Mouse (Mus musculus) heart, embryonic 13.5 days (tissue): Measurements from ENCODE around the gene Adgra1. TPM values are rescaled to one million over a fixed set of nuclear protein-coding genes. Genes with fewer than 3 reads are reported as not detected.

Experiments
- ATAC-seq: fragments of 200-750 bp; cut with Nextera tagmentation; 2 replicates; pipeline ENCODE4 v1.8.0; 2017; ENCODE audit warnings: moderate TSS enrichment; ENCODE audit not compliant: insufficient number of reproducible peaks, low FRiP score, low TSS enrichment; ENCODE audit errors: extremely low read depth
- H3K27ac ChIP-seq: fragments of 300-500 bp; sonication (generic); replicated peaks from 2 replicates; pipeline ENCODE4 v1.5.1; 2015; ENCODE audit warnings: moderate library complexity, mild to moderate bottlenecking, inconsistent platforms
- H3K27me3 ChIP-seq: fragments of 300-500 bp; sonication (generic); replicated peaks from 2 replicates; pipeline ENCODE4 v1.6.1; 2015; ENCODE audit warnings: mild to moderate bottlenecking, inconsistent platforms
- H3K36me3 ChIP-seq: fragments of 300-500 bp; sonication (generic); 2 replicates; pipeline ENCODE4 v1.6.1; 2015; ENCODE audit warnings: mild to moderate bottlenecking, inconsistent platforms
- H3K4me1 ChIP-seq: fragments of 300-500 bp; sonication (generic); 2 replicates; pipeline ENCODE4 v1.6.1; 2015; ENCODE audit warnings: inconsistent platforms
- H3K4me2 ChIP-seq: fragments of 300-500 bp; sonication (generic); 2 replicates; pipeline ENCODE4 v1.6.1; 2015; ENCODE audit warnings: inconsistent platforms, mild to moderate bottlenecking, moderate library complexity
- H3K4me3 ChIP-seq: fragments of 300-500 bp; sonication (generic); 2 replicates; pipeline ENCODE4 v1.5.1; 2015; ENCODE audit warnings: moderate library complexity, mild to moderate bottlenecking, inconsistent platforms
- H3K9ac ChIP-seq: fragments of 300-500 bp; sonication (generic); 2 replicates; pipeline ENCODE4 v1.6.1; 2015; ENCODE audit warnings: inconsistent platforms, mild to moderate bottlenecking, moderate library complexity
- H3K9me3 ChIP-seq: fragments of 300-500 bp; sonication (generic); 2 replicates; pipeline ENCODE4 v1.6.1; 2016; ENCODE audit warnings: inconsistent platforms
- whole genome bisulfite sequencing: fragments of 180-500 bp; shearing (Covaris S2); methylation state at CpG from one replicate; pipeline ENCODE4 v1.1.7; 2015; ENCODE audit warnings: mixed read lengths; 5-methylcytosine and 5-hydroxymethylcytosine counted together
- polyA plus RNA-seq: library from polyadenylated mRNA; unstranded; fragments of >200 nt; fragmentation: Nextera tagmentation; extraction: Ambion mirVana; gene quantifications from 2 replicates; pipeline ENCODE4 v1.2.1, GENCODE M21; 2015

Adgra1 gene
- 0.13 and 0.14 TPM in 2 replicates for polyA plus RNA-seq

DNA sequence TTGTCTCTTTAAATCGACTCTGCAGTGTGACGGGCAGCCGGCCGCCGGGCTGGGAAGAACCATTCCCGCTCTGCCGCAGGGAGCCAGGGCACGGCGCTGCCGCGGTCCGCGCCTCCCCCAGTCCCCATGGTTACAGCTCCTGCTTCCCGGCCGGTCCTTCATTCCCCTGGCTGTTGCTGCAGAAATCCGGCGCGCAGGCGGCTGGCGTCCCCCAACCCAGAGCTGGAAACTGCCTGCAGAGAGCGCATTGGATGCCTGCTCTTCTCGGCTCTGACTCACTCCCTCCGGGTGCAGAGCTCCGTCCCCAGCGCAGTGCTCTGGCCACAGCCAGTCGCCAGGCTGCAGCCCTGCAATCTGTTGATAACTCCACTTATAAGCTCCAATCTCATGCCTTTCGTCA is at the start of gene Adgra1:
Gene Adgra1 (plus strand): TSS at position 139 of the 400 bp plus-strand sequence.
- ATAC-seq: no peak
- peak within 1 kb of the TSS; percentile 47 for H3K9ac ChIP-seq
- under 1% methylated on average over 27 of the region's 27 CpGs for WGBS
- H3K4me2 ChIP-seq: peak within 1 kb of the TSS; percentile 64
- peak within 1 kb of the TSS; percentile 37 for H3K4me3 ChIP-seq
- no peaks in the 10 kb centered on the region for H3K9me3 ChIP-seq
- H3K27ac ChIP-seq: no peak within 1 kb of the TSS
- H3K27me3 ChIP-seq: peaks cover 78% of the 10 kb centered on the region
- H3K36me3 ChIP-seq: no peaks in the 10 kb centered on the region
- peaks cover 16% of the 10 kb centered on the region for H3K4me1 ChIP-seq

DNA sequence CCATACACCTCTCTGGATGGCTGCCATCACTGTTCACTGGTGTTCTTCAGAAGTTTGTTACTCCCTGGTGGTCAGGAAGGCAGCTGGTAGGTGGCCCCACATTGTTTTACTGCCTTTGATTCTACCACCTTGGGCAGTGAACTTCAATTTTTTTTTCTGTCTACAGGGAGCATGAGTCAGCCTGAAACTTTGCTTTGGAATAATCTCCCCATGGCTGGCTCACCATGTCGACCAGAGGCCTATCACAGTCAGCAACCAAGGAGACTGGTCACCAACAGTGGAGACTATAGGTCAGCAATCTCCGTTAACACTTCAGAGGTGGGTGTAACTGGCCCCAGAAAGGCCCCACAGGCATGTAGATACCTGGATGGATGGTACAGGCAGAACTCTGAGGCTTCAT is 46.6 kb upstream of the Adgra1 start:
- no peaks in the 10 kb centered on the region for H3K4me1 ChIP-seq
- H3K9me3 ChIP-seq: no peaks in the 10 kb centered on the region
- H3K27me3 ChIP-seq: peaks cover 5% of the 10 kb centered on the region; the same call in 1 of the 2 replicates
- H3K27ac ChIP-seq: no peak overlapping the region
- no peak for ATAC-seq
- WGBS: 52% methylated on average over 2 of the region's 2 CpGs
- no peak overlapping the region for H3K9ac ChIP-seq
- H3K36me3 ChIP-seq: no peaks in the 10 kb centered on the region
- H3K4me2 ChIP-seq: no peak overlapping the region
- H3K4me3 ChIP-seq: no peak overlapping the region

DNA sequence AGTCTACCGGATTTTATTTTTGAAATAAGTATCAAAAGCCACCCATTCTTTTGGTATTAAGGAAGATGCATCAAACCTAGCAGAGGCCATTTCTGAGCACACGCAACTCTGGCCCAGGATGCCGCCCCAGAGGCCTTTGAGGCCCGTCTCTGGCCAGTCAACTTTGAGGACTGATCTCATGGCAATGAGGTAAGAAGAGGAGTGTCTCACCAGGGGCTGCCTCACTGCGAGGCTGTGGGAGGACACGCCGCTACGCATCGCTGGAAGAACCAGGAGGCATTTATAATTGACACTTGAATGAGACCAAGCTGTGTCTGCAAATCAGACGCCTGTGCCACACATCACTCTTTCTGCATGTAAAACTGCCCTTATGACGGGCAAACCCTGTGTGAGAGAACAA is 45.0 kb upstream of the Adgra1 start:
- 81% methylated on average over 11 of the region's 11 CpGs for WGBS
- no peak for ATAC-seq
- Histone ChIP-seq H3K27ac (no peak overlapping the region), H3K36me3 (no peaks in the 10 kb centered on the region), H3K4me2 (no peak overlapping the region), H3K9ac (no peak overlapping the region), H3K9me3 (no peaks in the 10 kb centered on the region), H3K4me3 (no peak overlapping the region), H3K27me3 (peaks cover 5% of the 10 kb centered on the region; the same call in 1 of the 2 replicates), H3K4me1 (no peaks in the 10 kb centered on the region)

DNA sequence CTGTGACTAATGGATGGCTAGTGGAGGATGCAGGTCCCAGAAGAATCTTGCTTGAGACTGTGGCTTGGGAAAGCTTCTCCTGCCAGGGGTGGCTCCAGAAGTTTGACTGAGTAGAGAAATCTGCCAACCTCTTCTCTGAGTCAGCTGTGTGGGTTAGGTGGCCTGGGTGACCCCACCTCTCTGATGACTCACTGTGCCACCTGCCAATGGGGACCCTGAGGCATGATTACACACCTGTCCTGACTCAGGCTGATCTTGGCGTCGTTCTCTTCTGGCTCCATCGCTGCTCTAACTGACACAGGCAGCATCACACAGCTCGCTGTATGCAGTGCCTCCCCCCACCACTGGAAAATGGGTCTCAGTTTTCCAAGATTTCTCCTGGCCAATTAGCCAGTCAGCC is 44.3 kb upstream of the Adgra1 start:
- H3K9ac ChIP-seq: no peak overlapping the region

DNA sequence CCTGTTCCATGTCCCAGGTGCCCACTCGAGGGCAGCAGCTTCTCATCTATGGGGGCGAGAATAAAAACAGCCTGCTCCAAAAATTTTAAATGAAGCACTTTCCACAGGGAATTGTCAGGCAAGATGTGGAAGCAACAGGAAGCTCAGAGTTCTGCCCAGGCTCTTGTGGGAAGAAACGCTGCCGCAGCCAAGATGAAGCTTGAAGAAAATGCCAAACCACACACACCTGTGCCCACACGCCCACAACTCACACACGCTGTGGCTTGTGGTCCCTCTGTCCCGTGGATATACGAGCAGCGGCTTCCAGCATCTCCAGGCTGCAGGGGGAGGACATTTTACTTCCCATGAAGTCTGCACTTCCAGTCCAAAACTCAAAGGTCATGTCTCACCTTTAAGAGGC is 42.4 kb upstream of the Adgra1 start:
- H3K9ac ChIP-seq: no peak overlapping the region
- peaks cover 5% of the 10 kb centered on the region; the same call in 1 of the 2 replicates for H3K27me3 ChIP-seq
- no peaks in the 10 kb centered on the region for H3K36me3 ChIP-seq
- no peaks in the 10 kb centered on the region for H3K9me3 ChIP-seq
- ATAC-seq: no peak
- H3K4me3 ChIP-seq: no peak overlapping the region
- H3K27ac ChIP-seq: no peak overlapping the region
- H3K4me2 ChIP-seq: no peak overlapping the region
- WGBS: 77% methylated on average over 9 of the region's 9 CpGs
- no peaks in the 10 kb centered on the region for H3K4me1 ChIP-seq

More for the DNA sequence above, 44.3 kb upstream of the Adgra1 start:
- no peaks in the 10 kb centered on the region for H3K9me3 ChIP-seq
- H3K4me2 ChIP-seq: no peak overlapping the region
- no peaks in the 10 kb centered on the region for H3K4me1 ChIP-seq
- H3K27ac ChIP-seq: no peak overlapping the region
- H3K4me3 ChIP-seq: no peak overlapping the region
- H3K36me3 ChIP-seq: no peaks in the 10 kb centered on the region
- no peak for ATAC-seq
- WGBS: 71% methylated on average over 4 of the region's 4 CpGs
- H3K27me3 ChIP-seq: peaks cover 5% of the 10 kb centered on the region; the same call in 1 of the 2 replicates

DNA sequence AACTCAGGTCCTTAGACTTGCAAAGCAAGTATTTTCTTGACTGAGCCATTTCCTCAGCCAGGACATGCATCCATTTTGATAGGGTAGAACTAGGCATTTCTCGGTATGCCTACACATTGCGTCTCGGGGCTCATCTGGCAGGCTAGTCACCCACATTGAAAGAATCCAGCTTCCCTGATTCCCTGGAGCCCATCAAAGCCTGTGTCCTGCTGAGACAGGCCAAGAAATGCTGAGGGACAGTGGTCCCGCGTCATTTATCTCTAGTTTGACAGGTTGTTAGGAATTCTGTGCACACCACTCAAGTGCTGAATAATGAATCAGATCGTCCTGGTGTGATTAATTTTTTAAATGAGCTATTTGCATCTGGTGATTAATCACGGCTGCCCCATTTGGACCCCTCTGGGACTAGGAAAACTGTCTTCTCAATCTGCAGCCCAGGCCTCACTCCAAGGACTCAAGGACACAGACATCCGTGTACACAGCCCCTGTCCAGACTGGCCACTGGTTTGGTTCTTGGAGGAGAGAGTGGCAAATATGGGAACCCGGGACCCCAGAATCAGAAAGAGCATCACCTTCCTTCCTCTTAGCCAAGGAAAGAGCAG is 38.9 kb upstream of the Adgra1 start:
- no peaks in the 10 kb centered on the region for H3K4me1 ChIP-seq
- no peak overlapping the region for H3K9ac ChIP-seq
- no peaks in the 10 kb centered on the region; the same call in 1 of the 2 replicates for H3K27me3 ChIP-seq
- ATAC-seq: no peak
- no peak overlapping the region for H3K4me2 ChIP-seq
- H3K27ac ChIP-seq: no peak overlapping the region
- no peaks in the 10 kb centered on the region for H3K9me3 ChIP-seq
- WGBS: 67% methylated on average over 9 of the region's 9 CpGs
- no peaks in the 10 kb centered on the region for H3K36me3 ChIP-seq
- H3K4me3 ChIP-seq: no peak overlapping the region

DNA sequence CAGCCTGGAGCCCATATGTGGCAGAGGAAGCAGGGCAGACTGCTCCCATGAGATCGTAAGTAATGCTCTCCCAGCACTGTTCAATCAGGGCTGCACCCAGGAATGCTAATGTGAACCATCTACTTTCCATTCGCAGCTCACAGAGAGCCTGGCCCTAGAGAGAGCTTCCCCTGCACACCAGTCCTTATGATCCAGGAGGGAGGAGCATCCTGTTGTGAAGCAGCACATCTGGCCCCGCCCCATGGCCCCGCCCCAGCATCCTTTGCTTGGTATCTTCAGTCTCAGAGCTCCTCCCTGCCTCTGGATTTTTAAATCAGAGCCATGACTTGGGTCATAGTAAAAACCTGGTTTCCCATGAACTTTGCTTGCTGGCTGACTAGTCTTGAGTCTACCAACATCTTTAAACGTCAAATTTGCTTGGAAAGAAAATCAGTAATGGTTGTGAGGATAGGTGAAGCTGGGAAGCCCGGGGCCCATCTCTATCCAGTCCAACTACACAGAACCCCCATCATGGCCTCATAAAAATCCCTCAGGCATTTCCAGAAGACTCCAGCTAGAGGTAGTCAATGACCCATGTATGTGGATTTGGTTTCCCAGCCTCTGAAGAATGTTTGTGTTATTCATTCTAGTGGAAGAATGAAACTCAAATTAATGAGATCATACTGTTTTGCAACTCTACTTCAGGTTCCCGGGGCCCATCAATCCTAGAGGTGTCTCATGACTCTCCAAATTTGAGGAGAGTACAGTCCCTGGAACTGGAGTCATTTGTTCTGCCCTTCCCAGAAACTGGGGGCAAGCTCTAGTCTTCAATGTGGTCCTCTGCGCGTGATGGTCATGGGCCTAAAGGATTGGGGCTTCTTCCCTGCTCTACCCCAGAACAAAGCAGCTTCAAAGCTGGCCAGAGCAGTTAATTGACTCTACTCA is 36.5 kb upstream of the Adgra1 start:
- H3K27me3 ChIP-seq: no peaks in the 10 kb centered on the region; the same call in 1 of the 2 replicates
- no peaks in the 10 kb centered on the region for H3K9me3 ChIP-seq
- no peak overlapping the region for H3K27ac ChIP-seq
- WGBS: 64% methylated on average over 9 of the region's 9 CpGs
- H3K4me1 ChIP-seq: no peaks in the 10 kb centered on the region
- H3K36me3 ChIP-seq: no peaks in the 10 kb centered on the region
- no peak overlapping the region for H3K4me3 ChIP-seq
- H3K4me2 ChIP-seq: no peak overlapping the region
- no peak for ATAC-seq
- H3K9ac ChIP-seq: no peak overlapping the region

DNA sequence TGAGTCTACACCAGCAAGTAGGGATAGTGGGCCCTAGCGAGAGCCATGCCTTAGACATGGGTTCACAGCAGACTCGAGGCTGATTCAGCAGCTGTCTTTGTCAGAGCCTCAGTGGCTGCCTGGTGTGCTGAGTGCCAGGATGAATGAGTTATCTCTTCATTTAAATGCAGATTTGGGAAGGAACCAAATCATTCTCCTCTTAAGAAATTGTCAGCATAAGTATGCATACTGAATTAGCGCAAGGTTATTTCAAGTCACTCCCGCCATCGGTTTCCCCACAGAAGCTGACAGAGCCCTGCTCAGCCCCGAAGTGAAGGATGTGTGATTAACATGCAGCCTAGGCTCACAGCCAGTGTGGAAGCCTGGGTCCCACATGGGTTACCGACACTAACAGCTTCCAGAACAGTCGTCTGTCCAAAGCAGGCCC is 27.8 kb upstream of the Adgra1 start:
- no peak overlapping the region for H3K4me3 ChIP-seq
- no peak overlapping the region for H3K9ac ChIP-seq
- no peaks in the 10 kb centered on the region for H3K9me3 ChIP-seq
- no peaks in the 10 kb centered on the region for H3K4me1 ChIP-seq
- no peak overlapping the region for H3K4me2 ChIP-seq
- no peak overlapping the region for H3K27ac ChIP-seq
- 57% methylated on average over 8 of the region's 8 CpGs for WGBS
- 0 out of 2 replicates have a peak, but pooled peaks cover 12% of the 10 kb centered on the region for H3K27me3 ChIP-seq
- ATAC-seq: no peak
- H3K36me3 ChIP-seq: no peaks in the 10 kb centered on the region

DNA sequence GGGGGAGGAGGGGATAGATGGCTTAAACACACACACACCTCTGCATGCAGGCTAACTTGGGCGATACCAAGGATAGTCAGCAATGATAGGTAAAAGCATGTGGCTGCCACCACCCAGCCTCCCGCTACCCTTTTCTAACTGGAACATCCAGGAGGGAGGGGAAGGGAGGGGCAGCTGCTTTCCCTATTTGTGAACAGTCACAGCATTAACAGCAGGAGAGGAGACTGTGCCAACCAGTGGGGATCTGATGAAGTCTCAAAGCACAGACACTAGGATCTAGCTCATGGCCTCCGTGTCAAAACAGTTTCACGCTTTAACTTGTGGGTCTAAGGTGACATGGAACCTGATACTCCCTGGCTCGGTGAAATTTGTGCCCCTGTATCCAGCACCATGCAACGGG is 23.9 kb upstream of the Adgra1 start:
- 78% methylated on average over 6 of the region's 6 CpGs for WGBS

DNA sequence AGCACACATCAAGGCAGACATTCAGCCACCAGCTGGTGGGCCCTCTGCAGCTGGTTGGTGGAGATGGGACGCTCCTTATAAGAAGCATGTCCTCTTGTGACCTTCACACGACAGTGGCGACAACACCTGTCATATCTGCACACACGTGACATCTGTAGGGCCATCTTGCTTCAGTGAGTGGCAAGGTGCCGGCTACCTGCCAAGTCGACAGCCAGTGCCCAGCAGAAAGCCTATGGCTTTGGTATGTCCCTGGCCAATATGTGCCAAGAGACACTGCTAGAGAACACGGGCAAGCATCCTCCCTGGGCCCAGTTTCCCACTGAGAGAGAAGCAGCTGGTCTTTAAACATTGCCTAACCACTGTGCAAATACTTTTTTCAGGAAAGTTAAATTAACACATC is 22.3 kb upstream of the Adgra1 start:
- 69% methylated on average over 7 of the region's 7 CpGs for WGBS

More for the DNA sequence above, 23.9 kb upstream of the Adgra1 start:
- 0 out of 2 replicates have a peak, but pooled peaks cover 13% of the 10 kb centered on the region for H3K27me3 ChIP-seq
- ATAC-seq: no peak
- no peak overlapping the region for H3K4me2 ChIP-seq
- H3K9me3 ChIP-seq: peaks cover 6% of the 10 kb centered on the region; the same call in 1 of the 2 replicates
- no peak overlapping the region for H3K4me3 ChIP-seq
- H3K4me1 ChIP-seq: no peaks in the 10 kb centered on the region
- H3K9ac ChIP-seq: no peak overlapping the region
- H3K36me3 ChIP-seq: no peaks in the 10 kb centered on the region
- no peak overlapping the region for H3K27ac ChIP-seq

DNA sequence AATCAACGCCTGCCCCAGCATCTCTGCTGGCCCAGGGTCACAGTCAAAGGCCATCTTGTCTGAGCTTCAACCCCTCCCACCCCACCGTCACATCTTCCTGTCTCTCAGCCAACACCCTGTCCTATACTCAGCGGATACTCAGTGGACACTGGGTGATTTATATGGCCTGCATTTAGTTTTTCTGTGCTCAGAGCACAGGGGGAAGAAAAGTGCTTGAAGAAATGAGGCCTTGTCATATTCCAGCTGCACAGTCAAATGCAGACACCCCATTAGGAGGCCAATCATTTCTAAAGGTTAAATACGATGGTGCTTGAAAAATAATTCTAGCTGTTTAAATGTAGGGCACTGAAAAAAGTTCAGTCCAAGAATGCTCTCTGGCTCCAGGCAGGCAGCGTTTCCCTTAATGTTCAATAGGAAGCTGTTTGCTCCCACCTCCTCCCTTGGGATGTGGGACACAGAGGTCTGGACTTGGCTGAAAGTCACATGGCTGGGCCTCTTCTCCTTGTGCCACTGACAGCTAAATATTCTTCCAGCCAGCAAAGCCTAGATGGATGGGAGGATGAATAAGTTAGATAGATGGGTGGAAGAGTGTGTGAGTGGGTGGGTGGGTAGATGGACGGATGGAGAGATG is 20.3 kb upstream of the Adgra1 start:
- 75% methylated on average over 6 of the region's 6 CpGs for WGBS
- no peak overlapping the region for H3K9ac ChIP-seq
- H3K4me3 ChIP-seq: no peak overlapping the region
- ATAC-seq: no peak
- no peaks in the 10 kb centered on the region for H3K36me3 ChIP-seq
- no peaks in the 10 kb centered on the region for H3K4me1 ChIP-seq
- no peak overlapping the region for H3K27ac ChIP-seq
- no peak overlapping the region for H3K4me2 ChIP-seq
- H3K9me3 ChIP-seq: peaks cover 6% of the 10 kb centered on the region; the same call in 1 of the 2 replicates
- H3K27me3 ChIP-seq: 0 out of 2 replicates have a peak, but pooled peaks cover 8% of the 10 kb centered on the region

More for the DNA sequence above, 22.3 kb upstream of the Adgra1 start:
- no peak overlapping the region for H3K4me2 ChIP-seq
- no peak overlapping the region for H3K4me3 ChIP-seq
- no peaks in the 10 kb centered on the region for H3K36me3 ChIP-seq
- H3K9me3 ChIP-seq: peaks cover 6% of the 10 kb centered on the region; the same call in 1 of the 2 replicates
- 0 out of 2 replicates have a peak, but pooled peaks cover 11% of the 10 kb centered on the region for H3K27me3 ChIP-seq
- H3K27ac ChIP-seq: no peak overlapping the region
- ATAC-seq: no peak
- H3K4me1 ChIP-seq: no peaks in the 10 kb centered on the region
- no peak overlapping the region for H3K9ac ChIP-seq
